Mouse (Mus musculus): ENCODE results near the gene Spint2. TPM values are rescaled to one million over a fixed set of nuclear protein-coding genes. Genes with fewer than 3 reads are reported as not detected.

Gene Spint2
- total and polyA plus RNA-seq, 3 experiments, result 4.1 to 29.1 TPM; not detected in 1

- Histone ChIP-seq H3K9ac (ENCODE audit: insufficient read depth, low read depth) (no peak overlapping the region), H3K36me3 (replicated peaks in 1 of 2; ENCODE audit: control insufficient read depth in 1 of 2, insufficient read depth in 1 of 2, low read length in 1 of 2) (no peaks in the 10 kb centered on the region), H3K9me3 (replicated peaks; ENCODE audit: low read length) (no peaks in the 10 kb centered on the region), H3K79me2 (replicated peaks; ENCODE audit: control insufficient read depth, extremely low read depth, insufficient read depth, poor library complexity, severe bottlenecking) (no peaks in the 10 kb centered on the region), H3K27ac (ENCODE audit: insufficient read depth, low read depth) (no peak overlapping the region), H3K4me2 (ENCODE audit: insufficient read depth, low read depth, poor library complexity, severe bottlenecking) (no peak overlapping the region), H3K4me1 (ENCODE audit: control insufficient read depth in 1 of 2, insufficient read depth in 2 of 2) (peaks cover 5 to 41% of the 10 kb centered on the region in 2 experiments), H3K27me3 (replicated peaks) (peaks cover 32% of the 10 kb centered on the region), H3K4me3 (replicated peaks in 1 of 3; ENCODE audit: low read depth in 2 of 3, low read length in 2 of 3, poor library complexity in 1 of 3) (no peak overlapping the region)
- dilution Hi-C loops (cut with MboI; ENCODE audit: extremely low pct_ligation_motif_present, extremely low pct_unique_long_range_greater_than_20kb, low sequenced_read_pairs), result no loop called here
- DNase-seq (ENCODE audit: extremely low read depth), result no peak
- in situ Hi-C loops (cut with MboI; ENCODE audit: low pct_ligation_motif_present, low pct_unique_long_range_greater_than_20kb, low sequenced_read_pairs), result loop anchor here (5.0 kb wide), 2 partner anchors 33 to 238 kb away; no protein-coding TSS in a partner anchor
- TF ChIP-seq TCF12 (IDR thresholded peaks at IDR 0.05; ENCODE audit: low read depth, low read length) (no peak), ZNF384 (IDR thresholded peaks at IDR 0.05; ENCODE audit: low read depth, low read length) (no peak), MYC (IDR thresholded peaks at IDR 0.05; ENCODE audit: low read depth, low read length) (no peak), JUN (IDR thresholded peaks at IDR 0.05; ENCODE audit: insufficient read depth, low read depth, low read length) (no peak)
Measured at GRCm38 (mm10) chr7:29289856-29290255, 8.1 kb upstream of the Spint2 start.

- H3K9me3 ChIP-seq (replicated peaks; ENCODE audit: low read length), result no peaks in the 10 kb centered on the region
- no peak for TF ChIP-seq USF2 (conservative IDR thresholded peaks at IDR 0.05; ENCODE audit: low read depth, low read length)
- peak; percentile 57 for TF ChIP-seq SMC3 (IDR thresholded peaks at IDR 0.05; ENCODE audit: low read depth, low read length)
- peak; percentile 53 to 72 for TF ChIP-seq CTCF (conservative IDR thresholded peaks at IDR 0.05 in 1 of 2, IDR thresholded peaks at IDR 0.05 in 1 of 2; ENCODE audit: low read depth in 2 of 2, low read length in 2 of 2)
- no peak for TF ChIP-seq POLR2A (IDR thresholded peaks at IDR 0.05; ENCODE audit: low read depth, low read length)
- TF ChIP-seq BHLHE40 (IDR thresholded peaks at IDR 0.05; ENCODE audit: low read depth, low read length), result peak; percentile 60
- no peak for TF ChIP-seq MYC (IDR thresholded peaks at IDR 0.05; ENCODE audit: low read depth, low read length)
- peak; percentile 42; the same call in 1 of the 2 replicates for TF ChIP-seq NRF1 (IDR thresholded peaks at IDR 0.05; ENCODE audit: low read depth, low read length)
- 0 out of 2 replicates have a peak, but pooled peaks have one; percentile 33 for TF ChIP-seq MAZ (IDR thresholded peaks at IDR 0.05; ENCODE audit: low read depth, low read length)
- TF ChIP-seq RAD21 (IDR thresholded peaks at IDR 0.05; ENCODE audit: low read depth, low read length), result peak; percentile 12
- in situ Hi-C loops (cut with MboI; ENCODE audit: low pct_ligation_motif_present, low pct_unique_long_range_greater_than_20kb, low sequenced_read_pairs) (no loop called here), dilution Hi-C loops (cut with MboI; ENCODE audit: extremely low pct_ligation_motif_present, extremely low pct_unique_long_range_greater_than_20kb, low sequenced_read_pairs) (no loop called here)
- no peak within 1 kb of the TSS for H3K27ac ChIP-seq (ENCODE audit: insufficient read depth, low read depth)
- peaks cover 40% of the 10 kb centered on the region for H3K27me3 ChIP-seq (replicated peaks)
- no peaks in the 10 kb centered on the region for H3K79me2 ChIP-seq (replicated peaks; ENCODE audit: control insufficient read depth, extremely low read depth, insufficient read depth, poor library complexity, severe bottlenecking)
- H3K9ac ChIP-seq (ENCODE audit: insufficient read depth, low read depth), result no peak within 1 kb of the TSS
- peaks cover 2 to 34% of the 10 kb centered on the region in 2 experiments for H3K4me1 ChIP-seq (ENCODE audit: control insufficient read depth in 1 of 2, insufficient read depth in 2 of 2)
- DNase-seq (ENCODE audit: extremely low read depth), result peak; percentile 49
- H3K4me3 ChIP-seq (replicated peaks in 1 of 3; ENCODE audit: low read depth in 2 of 3, low read length in 2 of 3, poor library complexity in 1 of 3), result peak within 1 kb of the TSS in 2 of 3 experiments; percentile 46 to 48
- no peaks in the 10 kb centered on the region for H3K36me3 ChIP-seq (replicated peaks in 1 of 2; ENCODE audit: control insufficient read depth in 1 of 2, insufficient read depth in 1 of 2, low read length in 1 of 2)
- H3K4me2 ChIP-seq (ENCODE audit: insufficient read depth, low read depth, poor library complexity, severe bottlenecking), result peak within 1 kb of the TSS; percentile 47
Measured at GRCm38 (mm10) chr7:29288942-29289638, 7.4 kb upstream of the Spint2 start, which contains the start of gene Ppp1r14a. TSS of gene Ppp1r14a (plus strand) at chr7:29289308.

DNA sequence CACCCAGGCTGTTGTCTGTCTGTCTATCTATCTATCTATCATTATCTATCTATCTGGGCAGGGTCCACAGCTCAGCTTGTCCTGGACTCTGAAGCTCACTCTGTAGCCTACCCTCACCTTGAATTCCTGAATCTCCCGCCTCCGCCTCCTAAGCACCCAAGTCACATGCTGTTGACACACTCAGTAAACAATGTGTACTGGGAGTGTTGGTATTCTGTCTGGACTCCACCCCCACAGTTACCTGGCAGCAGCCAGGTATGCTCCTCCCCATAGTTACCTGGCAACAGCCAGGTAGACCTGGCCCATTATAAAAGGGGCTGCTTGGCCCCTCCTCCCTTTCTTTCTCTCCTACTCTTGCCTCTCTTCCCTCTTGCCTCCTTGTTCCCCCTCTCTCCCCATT is 6.4 kb upstream of the Spint2 start:
- no peak overlapping the region for H3K9ac ChIP-seq (ENCODE audit: insufficient read depth, low read depth)
- dilution Hi-C loops (cut with MboI; ENCODE audit: extremely low pct_ligation_motif_present, extremely low pct_unique_long_range_greater_than_20kb, low sequenced_read_pairs) (no loop called here), in situ Hi-C loops (cut with MboI; ENCODE audit: low pct_ligation_motif_present, low pct_unique_long_range_greater_than_20kb, low sequenced_read_pairs) (no loop called here)
- no peaks in the 10 kb centered on the region for H3K9me3 ChIP-seq (replicated peaks; ENCODE audit: low read length)
- no peak for DNase-seq (ENCODE audit: extremely low read depth)
- no peak overlapping the region for H3K4me3 ChIP-seq (replicated peaks in 1 of 3; ENCODE audit: low read depth in 2 of 3, low read length in 2 of 3, poor library complexity in 1 of 3)
- H3K4me2 ChIP-seq (ENCODE audit: insufficient read depth, low read depth, poor library complexity, severe bottlenecking), result no peak overlapping the region
- H3K79me2 ChIP-seq (replicated peaks; ENCODE audit: control insufficient read depth, extremely low read depth, insufficient read depth, poor library complexity, severe bottlenecking), result no peaks in the 10 kb centered on the region
- H3K27ac ChIP-seq (ENCODE audit: insufficient read depth, low read depth), result no peak overlapping the region
- TF ChIP-seq ELF1 (IDR thresholded peaks at IDR 0.05; ENCODE audit: low read depth, low read length) (no peak), RCOR1 (conservative IDR thresholded peaks at IDR 0.05; ENCODE audit: low read depth, low read length) (no peak), USF1 (IDR thresholded peaks at IDR 0.05; ENCODE audit: low read depth, low read length) (no peak), JUND (conservative IDR thresholded peaks at IDR 0.05; ENCODE audit: low read depth, low read length) (no peak), PAX5 (IDR thresholded peaks at IDR 0.05; ENCODE audit: low read length) (no peak), JUN (IDR thresholded peaks at IDR 0.05; ENCODE audit: insufficient read depth, low read depth, low read length) (no peak)
- peaks cover 43% of the 10 kb centered on the region for H3K27me3 ChIP-seq (replicated peaks)
- no peaks in the 10 kb centered on the region for H3K36me3 ChIP-seq (replicated peaks in 1 of 2; ENCODE audit: control insufficient read depth in 1 of 2, insufficient read depth in 1 of 2, low read length in 1 of 2)
- peaks cover 0 to 24% of the 10 kb centered on the region in 2 experiments; a peak in 2 of 4 replicates for H3K4me1 ChIP-seq (ENCODE audit: control insufficient read depth in 1 of 2, insufficient read depth in 2 of 2)
